Mouse (Mus musculus) regulatory T cell (primary cell): ENCODE measurements around the gene Kmt2d.

Experiments
- in situ Hi-C: fragments of 300-600 bp; cut with MboI, MseI; formaldehyde crosslinking; loops from one replicate; pipeline ENCODE4 v1.15.1; 2025; ENCODE audit warnings: high pct_unique_total_duplicates

Gene Kmt2d

GRCm38 (mm10) chr15:98891198-98891742 is 20.3 kb upstream of the Kmt2d start:
- in situ Hi-C loops: loop anchor here (10.0 kb wide), 1 partner anchor 214 kb away; no protein-coding TSS in a partner anchor

DNA sequence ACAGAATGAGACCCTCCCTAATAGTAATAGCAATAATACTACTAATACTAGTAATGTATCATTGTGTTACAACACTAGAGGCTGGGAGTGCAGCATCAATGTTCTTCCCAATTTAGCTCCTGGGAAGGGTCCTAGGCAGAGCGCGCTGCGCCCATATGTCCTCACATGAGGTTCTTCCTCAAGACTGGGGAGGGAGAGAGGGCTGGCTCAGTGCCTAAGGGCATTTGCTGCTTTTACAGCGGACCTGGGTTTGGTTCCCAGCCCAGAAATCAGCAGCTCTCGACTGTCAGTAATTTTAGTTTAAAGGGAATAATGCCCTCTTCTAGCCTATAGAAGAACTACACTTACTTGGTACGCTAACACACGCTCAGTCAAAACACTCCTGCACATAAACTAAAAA is 16.5 kb upstream of the Kmt2d start:
- in situ Hi-C loops: no loop called here

GRCm38 (mm10) chr15:98886667-98887387 is 15.8 kb upstream of the Kmt2d start:
- in situ Hi-C loops: no loop called here

DNA sequence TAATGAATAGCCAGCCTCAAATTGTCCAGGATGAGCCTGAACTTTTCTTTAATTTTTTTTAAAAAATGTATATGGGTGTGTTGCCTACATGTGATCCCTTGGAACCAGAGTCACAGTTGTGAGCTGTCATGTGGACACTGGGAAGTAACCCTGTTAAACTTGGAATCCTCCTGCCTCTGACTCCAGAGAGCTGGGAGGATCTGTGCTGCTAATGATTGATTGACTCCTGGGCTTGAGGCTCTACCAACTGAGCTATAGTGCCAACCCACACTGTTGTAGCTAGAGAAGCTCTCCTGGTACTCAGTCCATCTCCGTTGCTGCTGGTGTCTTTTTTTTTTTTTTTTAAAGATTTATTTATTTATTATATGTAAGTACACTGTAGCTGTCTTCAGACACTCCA is 13.1 kb upstream of the Kmt2d start:
- in situ Hi-C loops: loop anchor here (5.0 kb wide), 1 partner anchor 33 kb away; the partner anchor contains the start of gene Lmbr1l

DNA sequence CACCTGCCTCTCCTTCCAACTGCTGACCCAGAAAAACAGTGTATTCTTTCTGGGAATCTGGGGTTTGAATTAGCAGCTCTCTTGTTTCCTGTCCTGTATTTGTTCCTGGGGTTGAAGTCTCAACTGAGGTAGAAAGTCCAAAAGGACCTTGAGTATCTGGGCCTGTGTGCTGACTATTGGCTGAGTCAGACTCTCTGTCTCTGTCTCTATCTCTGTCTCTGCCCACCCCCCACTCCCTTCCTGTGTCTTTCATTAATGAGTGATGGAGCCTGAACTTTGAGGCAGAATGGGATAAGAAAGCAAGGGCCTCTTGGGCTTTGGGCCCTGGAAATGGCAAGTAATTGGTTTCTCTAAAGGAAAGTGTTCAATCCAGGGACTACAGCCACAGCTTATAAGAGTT is 12.7 kb upstream of the Kmt2d start:
- in situ Hi-C loops: loop anchor here (5.0 kb wide), 1 partner anchor 34 kb away; the partner anchor contains the start of gene Lmbr1l

DNA sequence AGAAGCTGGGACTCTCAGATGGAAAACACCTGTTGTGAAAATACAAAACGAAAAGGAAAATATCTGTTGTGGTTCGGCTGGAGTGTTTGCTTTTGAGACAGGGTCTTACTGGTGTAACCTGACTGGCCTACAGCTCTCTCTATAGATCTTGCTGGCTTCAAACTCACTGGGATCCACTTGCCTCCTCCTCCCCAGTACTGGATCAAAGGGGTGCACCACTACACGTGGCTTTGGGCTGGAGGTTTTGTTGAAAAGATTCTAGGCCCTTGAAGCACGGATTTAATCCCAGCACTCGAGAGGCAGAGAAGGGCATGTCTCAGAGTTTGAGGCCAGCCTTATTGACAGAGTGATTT is 10.6 kb upstream of the Kmt2d start:
- in situ Hi-C loops: loop anchor here (5.0 kb wide), 1 partner anchor 36 kb away; the partner anchor contains the start of gene Lmbr1l

DNA sequence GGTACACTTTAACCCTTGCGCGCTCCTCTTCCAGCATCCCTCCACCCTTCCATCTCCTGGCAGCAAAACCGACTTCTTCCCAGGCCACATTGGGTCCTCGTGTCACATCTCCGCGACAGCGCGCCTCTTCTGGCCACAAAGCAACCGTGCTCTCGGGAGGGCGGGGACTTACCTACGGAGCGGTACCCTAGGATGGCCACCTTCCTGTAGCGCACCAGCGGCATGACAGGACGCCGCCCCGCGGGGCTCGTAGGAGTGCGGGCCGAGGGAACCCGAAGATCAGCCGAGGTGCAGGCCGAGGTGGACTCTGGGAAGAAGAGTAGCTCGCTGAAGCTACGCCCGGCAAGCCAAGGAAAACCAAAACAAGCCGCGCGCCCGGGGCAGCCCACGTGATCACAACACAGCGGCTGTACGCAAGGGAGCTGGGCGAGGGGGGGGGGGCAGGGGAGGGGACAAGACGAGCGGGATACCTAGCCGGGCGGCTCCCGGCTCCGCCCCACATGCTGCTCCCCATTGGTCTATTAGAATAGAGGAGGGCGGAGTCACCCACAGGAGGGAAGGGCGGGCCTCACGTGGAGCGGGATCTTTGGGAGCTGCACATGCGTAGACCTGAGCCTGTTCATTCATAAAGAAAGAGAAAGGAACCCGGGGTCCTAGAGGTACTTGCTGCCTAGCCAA is 10.1 kb upstream of the Kmt2d start:
- in situ Hi-C loops: loop anchor here (5.0 kb wide), 1 partner anchor 36 kb away; the partner anchor contains the start of gene Lmbr1l

DNA sequence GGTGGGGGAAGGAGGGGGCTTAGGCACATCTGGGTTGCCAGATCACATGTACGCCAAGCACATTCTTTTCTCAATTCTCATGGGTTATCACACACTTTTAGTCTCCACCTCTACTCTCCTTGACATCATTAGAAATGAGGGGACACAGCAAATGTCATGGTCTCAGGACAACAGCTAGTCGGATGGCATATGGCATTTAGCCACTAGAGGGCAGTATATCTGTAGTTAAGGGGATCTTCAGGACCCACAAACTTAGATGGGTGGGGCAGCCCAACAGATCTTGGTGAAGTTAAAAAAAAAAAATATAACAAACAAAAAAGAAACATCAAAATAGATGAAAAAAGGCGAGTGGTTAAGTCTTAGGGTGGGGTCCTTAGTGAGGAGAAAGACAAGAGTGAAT is 6.3 kb upstream of the Kmt2d start:
- in situ Hi-C loops: no loop called here

DNA sequence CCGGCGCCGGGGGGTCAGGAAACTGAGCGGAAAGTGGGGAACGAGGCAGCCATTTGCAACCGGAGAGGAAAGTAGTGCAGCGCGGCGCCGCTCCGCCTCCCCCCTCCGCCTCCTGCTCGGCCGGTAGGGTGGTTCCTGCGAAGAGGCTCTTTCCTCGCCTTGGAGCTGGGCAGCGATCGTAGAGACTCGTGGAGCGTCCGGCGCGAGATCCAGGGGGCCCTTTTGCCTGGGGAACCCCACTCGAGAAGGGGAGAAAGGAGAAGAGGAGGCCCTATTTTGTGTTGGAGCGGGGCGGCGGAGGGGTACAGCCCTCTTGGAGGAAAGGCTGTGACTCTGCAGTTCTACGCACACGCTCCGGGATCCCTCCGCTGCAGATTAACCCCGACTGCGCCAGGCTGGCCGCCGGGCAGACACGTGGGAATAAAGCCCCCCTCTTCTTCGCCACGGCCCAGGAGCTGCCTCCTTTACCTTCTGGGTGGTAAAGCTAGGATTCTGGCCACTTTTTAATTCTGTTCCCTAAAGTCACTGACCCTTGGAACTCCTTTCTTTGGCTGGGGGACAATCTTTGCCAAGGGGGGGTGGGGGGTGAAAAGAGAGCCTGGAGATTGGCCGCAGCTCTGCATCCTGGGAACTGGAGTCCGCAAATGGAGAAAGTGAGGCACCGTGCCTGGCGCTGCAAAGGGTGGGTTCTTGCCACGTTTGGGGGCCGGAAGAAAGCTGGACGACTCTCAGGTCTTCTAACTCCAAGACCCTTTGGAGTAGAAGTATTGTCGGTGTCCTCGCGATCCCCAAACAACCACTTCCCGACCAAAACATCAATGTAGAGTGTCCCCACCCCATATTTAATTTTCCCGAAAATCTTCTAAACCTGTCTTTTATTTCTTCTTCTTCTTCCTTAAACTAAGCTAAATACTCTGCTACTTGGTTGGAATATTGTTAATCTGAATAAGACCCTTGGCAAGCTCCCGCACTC is 1.2 kb upstream of the Kmt2d start:
- in situ Hi-C loops: loop anchor here (25.0 kb wide), 1 partner anchor 890 kb away; the partner anchor contains the start of gene Cers5

DNA sequence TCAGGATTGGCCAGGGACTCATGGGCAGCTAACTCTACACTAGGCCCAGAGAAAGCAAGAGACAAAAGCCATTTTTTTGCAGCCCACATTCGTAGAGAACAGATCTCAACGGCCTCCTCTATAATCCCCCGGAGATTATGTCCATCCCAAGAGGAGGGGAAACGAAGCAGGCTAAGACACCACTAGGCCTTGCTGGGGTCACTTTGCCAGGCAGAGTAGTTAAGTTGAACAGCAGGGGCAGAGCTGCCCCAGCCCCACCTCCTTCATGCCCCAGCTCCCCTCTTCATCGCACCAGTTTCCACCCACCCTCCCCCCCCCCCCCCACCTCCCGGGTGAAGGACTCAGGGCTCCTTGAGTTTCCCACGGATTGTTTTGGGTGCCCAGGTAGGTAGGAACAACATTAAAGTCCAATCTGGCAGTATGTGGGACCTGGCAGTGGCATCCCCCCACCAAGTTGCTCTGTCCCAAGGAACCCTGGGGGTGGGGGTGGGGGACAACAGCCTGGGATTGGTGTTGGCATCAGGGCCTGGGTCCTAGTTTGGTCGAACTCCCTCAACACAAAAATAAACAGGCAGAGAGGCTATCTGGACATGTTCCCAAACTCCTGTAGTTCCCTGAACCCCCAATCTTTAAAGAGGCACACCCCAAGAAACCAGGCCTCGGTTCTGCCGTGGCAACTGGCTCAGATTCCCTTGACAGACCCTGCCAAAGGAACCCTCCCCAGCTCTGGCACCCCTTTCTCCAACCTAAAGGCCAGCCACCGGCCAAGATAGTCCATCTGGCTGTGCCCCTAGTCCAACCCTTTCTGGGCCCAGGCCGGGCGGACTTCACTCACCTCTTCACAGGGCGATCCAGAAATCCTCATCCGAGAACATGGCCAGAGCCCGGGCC is 580 bp downstream of the Kmt2d start:
- in situ Hi-C loops: loop anchor here (25.0 kb wide), 1 partner anchor 892 kb away; the partner anchor contains the start of gene Cers5

DNA sequence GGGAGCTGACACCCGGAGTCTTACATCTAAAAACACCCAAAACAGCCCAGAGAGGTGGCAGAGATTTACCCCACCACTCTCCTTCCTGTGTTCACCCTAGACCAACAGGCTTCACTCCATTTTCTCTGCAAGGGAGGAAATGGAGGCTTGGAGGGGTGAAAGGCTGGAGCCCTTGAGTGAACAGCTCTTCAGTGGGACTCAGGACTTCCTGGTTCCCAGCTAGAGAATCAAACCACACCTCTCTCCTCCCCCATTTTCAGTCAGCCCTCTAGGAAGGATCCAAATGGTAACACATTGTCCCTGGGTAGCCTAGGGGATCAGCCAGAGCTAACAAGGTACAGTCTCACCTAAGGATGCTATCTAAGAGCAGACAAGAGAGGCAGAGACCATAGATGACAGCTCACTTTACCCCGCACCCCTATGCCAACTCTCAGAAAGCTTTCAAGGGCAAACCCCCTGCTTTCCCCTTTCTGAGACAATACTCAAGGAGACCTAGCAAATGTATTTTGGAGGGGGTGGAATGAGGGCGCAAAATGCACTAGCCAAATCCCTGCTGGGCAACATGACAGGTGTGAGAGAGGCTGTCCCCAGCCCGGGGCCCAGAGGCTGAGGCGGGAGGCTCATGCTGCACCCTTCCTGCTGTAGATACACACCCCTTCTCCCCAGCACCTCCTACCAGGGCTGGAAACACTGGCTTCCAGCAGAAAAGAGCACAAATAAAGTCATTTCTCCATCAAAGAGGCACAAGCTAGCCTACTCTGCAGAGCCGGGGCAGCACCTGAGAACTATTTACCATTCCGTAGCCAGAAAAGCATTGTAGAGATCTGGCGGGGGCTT is 1.4 kb downstream of the Kmt2d start:
- in situ Hi-C loops: loop anchor here (25.0 kb wide), 1 partner anchor 893 kb away; the partner anchor contains the start of gene Cers5

DNA sequence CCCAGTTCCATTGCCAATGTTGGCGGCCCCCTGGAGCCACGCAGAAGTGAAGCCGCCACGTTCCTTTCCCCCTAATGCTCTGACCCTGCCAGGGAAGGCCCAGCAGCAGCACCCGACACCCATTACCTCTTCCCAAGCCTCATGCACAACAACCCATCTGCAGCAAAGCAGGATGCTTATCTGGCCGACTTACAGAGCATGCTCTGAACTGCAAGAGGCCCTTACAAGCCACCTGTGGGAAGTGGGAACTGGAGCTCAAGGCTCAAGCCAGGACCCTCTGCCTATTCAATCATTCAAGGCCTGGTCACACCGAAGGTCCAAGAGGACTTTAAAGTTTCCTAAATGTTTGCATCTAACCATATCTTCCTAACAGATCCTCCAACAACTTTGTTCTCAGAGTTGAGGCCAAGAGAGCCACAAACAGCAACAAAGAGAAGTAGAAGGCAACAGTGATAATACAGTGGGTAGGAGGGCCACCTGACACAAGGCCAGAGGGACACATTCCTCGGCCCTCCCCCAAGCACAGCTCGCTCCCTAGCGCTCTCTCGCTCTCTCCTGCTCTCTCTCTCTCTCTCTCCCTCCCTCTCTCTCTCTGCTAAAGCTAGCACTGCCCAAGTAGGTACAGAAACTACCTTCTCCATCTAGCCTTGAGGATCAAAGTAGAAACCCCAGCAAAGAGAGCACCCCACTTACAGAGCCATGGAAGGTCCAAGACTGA is 2.5 kb downstream of the Kmt2d start:
- in situ Hi-C loops: loop anchor here (25.0 kb wide), 1 partner anchor 894 kb away; the partner anchor contains the start of gene Cers5

GRCm38 (mm10) chr15:98867321-98867720 is 3.7 kb downstream of the Kmt2d start:
- in situ Hi-C loops: loop anchor here (25.0 kb wide), 1 partner anchor 895 kb away; the partner anchor contains the start of gene Cers5

GRCm38 (mm10) chr15:98866501-98866900 is 4.5 kb downstream of the Kmt2d start:
- in situ Hi-C loops: loop anchor here (25.0 kb wide), 1 partner anchor 896 kb away; the partner anchor contains the start of gene Cers5

- in situ Hi-C loops: loop anchor here (25.0 kb wide), 1 partner anchor 897 kb away; the partner anchor contains the start of gene Cers5
Observed at GRCm38 (mm10) chr15:98865771-98866170, 5.2 kb downstream of the Kmt2d start.

- in situ Hi-C loops: loop anchor here (25.0 kb wide), 1 partner anchor 897 kb away; the partner anchor contains the start of gene Cers5
Observed at GRCm38 (mm10) chr15:98864951-98865350, 6.1 kb downstream of the Kmt2d start.

GRCm38 (mm10) chr15:98863451-98863958 is 7.5 kb downstream of the Kmt2d start:
- in situ Hi-C loops: loop anchor here (25.0 kb wide), 1 partner anchor 899 kb away; the partner anchor contains the start of gene Cers5
